Mouse (Mus musculus) heart, embryonic 16.5 days (tissue): Measurements from ENCODE around the gene Map3k5. TPM values are rescaled to one million over a fixed set of nuclear protein-coding genes. Genes with fewer than 3 reads are reported as not detected.

Experiments used
- ATAC-seq: fragments of 200-750 bp; cut with Nextera tagmentation; replicated peaks from 2 replicates; pipeline ENCODE4 v1.8.0; 2017; ENCODE audit warnings: moderate number of reproducible peaks; ENCODE audit not compliant: insufficient read depth, low FRiP score; ENCODE audit errors: extremely low read depth
- H3K27ac ChIP-seq: fragments of 300-500 bp; sonication (generic); 2 replicates; pipeline ENCODE4 v1.5.1; 2014; ENCODE audit warnings: mild to moderate bottlenecking, low read length, control low read depth, moderate library complexity
- H3K27me3 ChIP-seq: fragments of 300-500 bp; sonication (generic); 2 replicates; pipeline ENCODE4 v1.6.1; 2014; ENCODE audit warnings: low read length, mixed read lengths; ENCODE audit not compliant: control insufficient read depth, insufficient read depth
- H3K36me3 ChIP-seq: fragments of 300-500 bp; sonication (generic); 2 replicates; pipeline ENCODE4 v1.6.1; 2014; ENCODE audit not compliant: control insufficient read depth, insufficient read depth
- H3K4me1 ChIP-seq: fragments of 300-500 bp; sonication (generic); 2 replicates; pipeline ENCODE4 v1.6.1; 2014; ENCODE audit warnings: low read length, mixed read lengths; ENCODE audit not compliant: control insufficient read depth, insufficient read depth
- H3K4me2 ChIP-seq: fragments of 300-500 bp; sonication (generic); 2 replicates; pipeline ENCODE4 v1.6.1; 2014; ENCODE audit warnings: low read depth, mild to moderate bottlenecking, control low read depth, low read length
- H3K4me3 ChIP-seq: fragments of 300-500 bp; sonication (generic); 2 replicates; pipeline ENCODE4 v1.5.1; 2014; ENCODE audit warnings: mild to moderate bottlenecking, control low read depth, low read length
- H3K9ac ChIP-seq: fragments of 300-500 bp; sonication (generic); 2 replicates; pipeline ENCODE4 v1.6.1; 2014; ENCODE audit warnings: low read length, control low read depth
- H3K9me3 ChIP-seq: fragments of 300-500 bp; sonication (generic); replicated peaks from 2 replicates; pipeline ENCODE4 v1.6.1; 2016; ENCODE audit warnings: low read length; ENCODE audit not compliant: control insufficient read depth
- WGBS: fragments of 180-500 bp; shearing (Covaris S2); extraction: QIAGEN DNeasy Blood & Tissue Kit; methylation state at CpG from one replicate; pipeline ENCODE4 v1.1.7; 2014; 5-methylcytosine and 5-hydroxymethylcytosine counted together
- polyA plus RNA-seq: library from polyadenylated mRNA; unstranded; fragments of >200 nt; fragmentation: Nextera tagmentation; extraction: Ambion mirVana; gene quantifications from 2 replicates; pipeline ENCODE4 v1.2.1, GENCODE M21; 2015

Gene Map3k5
- polyA plus RNA-seq, 1 experiment from 2014 or later, result 2.8 TPM

DNA sequence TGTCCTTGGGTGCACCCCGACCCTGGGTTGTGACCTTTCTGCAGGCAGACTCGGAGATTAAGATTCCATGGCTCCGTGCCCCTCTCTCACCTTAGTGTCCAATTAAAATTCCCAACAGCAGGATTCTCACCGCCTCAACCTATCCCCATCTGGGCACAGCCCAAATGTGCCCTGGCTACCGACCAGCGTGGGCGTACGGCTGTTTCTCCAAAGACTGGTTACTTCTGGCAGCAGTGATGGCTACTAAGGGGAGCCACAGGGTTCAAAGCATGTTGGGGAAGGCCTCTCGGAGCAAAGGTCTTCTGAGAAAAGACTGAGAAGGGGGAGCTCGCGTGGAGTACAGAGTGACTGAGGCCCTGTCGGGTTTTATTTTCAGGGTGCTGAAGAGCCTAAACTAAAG, 190.3 kb downstream of the Map3k5 start:
- no peak for ATAC-seq
- no peaks in the 10 kb centered on the region for H3K27me3 ChIP-seq
- H3K27ac ChIP-seq, result no peak overlapping the region
- no peak overlapping the region for H3K4me3 ChIP-seq
- 84% methylated on average over 12 of the region's 12 CpGs for WGBS
- H3K4me2 ChIP-seq, result no peak overlapping the region
- H3K9ac ChIP-seq, result no peak overlapping the region
- H3K9me3 ChIP-seq, result no peaks in the 10 kb centered on the region
- H3K36me3 ChIP-seq, result peaks cover 7% of the 10 kb centered on the region
- no peaks in the 10 kb centered on the region for H3K4me1 ChIP-seq

DNA sequence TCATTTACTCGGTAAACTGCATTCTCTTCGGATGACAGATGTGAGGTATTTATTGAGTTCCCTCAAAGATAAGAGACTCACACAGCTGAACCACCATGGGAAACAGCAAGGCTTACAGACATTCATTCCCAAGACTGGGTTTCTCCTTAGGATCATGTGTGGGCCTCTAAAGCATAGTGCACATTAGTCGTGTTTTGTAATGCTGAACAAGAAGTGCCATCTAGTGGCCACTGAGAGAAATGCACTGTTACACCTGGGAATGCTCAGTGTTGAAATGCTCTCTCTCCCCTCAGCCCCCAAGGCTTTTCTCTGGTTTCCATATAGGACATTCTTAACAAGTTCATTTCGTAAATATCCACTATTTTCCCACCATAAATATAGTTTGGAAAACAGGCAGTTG, 191.0 kb downstream of the Map3k5 start:
- H3K4me3 ChIP-seq, result no peak overlapping the region
- H3K9me3 ChIP-seq, result no peaks in the 10 kb centered on the region
- H3K27me3 ChIP-seq, result no peaks in the 10 kb centered on the region
- H3K9ac ChIP-seq, result no peak overlapping the region
- H3K27ac ChIP-seq, result no peak overlapping the region
- WGBS, result 47% methylated on average over 4 of the region's 4 CpGs
- H3K4me2 ChIP-seq, result no peak overlapping the region
- peaks cover 5% of the 10 kb centered on the region; the same call in 1 of the 2 replicates for H3K36me3 ChIP-seq
- no peak for ATAC-seq
- H3K4me1 ChIP-seq, result no peaks in the 10 kb centered on the region

DNA sequence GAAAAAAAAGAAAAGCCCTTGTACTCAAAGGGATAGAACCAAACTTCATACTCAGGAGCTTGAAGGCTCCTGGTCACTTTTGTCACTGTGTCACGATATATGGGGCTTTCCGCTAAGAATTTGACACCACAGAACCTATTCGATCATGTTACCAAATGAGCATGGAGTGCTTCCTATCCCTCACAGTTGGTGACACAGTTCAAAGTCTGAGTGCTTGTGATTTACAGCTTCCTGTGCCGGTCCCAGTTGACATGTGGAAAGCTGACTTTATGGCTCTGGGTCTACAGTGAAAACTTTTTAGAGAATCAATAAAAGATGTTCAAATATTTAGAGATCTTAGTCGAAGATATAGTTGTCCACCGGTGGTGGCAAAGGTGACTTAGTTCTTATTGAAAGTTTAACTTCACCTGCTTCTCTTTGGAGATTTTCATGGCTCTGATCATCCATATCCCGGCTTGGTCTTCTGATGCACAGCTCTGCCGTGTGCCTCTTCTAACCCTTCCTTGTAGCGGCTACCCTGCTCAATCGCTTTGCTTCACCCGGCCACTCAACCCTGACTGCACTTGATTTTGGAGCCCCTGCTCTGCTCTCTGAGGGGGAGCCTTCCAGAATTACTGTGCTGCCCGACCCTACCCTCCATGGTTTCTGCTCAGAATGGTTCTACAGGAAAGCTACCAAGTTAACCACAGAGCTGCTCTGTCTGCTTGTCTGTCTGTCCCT, 198.8 kb downstream of the Map3k5 start:
- Histone ChIP-seq H3K4me1 (peaks cover 15% of the 10 kb centered on the region), H3K9me3 (no peaks in the 10 kb centered on the region), H3K4me3 (no peak overlapping the region), H3K36me3 (peaks cover 4% of the 10 kb centered on the region), H3K4me2 (no peak overlapping the region), H3K9ac (no peak overlapping the region), H3K27me3 (no peaks in the 10 kb centered on the region), H3K27ac (no peak overlapping the region)
- 79% methylated on average over 12 of the region's 12 CpGs for WGBS
- ATAC-seq, result no peak

DNA sequence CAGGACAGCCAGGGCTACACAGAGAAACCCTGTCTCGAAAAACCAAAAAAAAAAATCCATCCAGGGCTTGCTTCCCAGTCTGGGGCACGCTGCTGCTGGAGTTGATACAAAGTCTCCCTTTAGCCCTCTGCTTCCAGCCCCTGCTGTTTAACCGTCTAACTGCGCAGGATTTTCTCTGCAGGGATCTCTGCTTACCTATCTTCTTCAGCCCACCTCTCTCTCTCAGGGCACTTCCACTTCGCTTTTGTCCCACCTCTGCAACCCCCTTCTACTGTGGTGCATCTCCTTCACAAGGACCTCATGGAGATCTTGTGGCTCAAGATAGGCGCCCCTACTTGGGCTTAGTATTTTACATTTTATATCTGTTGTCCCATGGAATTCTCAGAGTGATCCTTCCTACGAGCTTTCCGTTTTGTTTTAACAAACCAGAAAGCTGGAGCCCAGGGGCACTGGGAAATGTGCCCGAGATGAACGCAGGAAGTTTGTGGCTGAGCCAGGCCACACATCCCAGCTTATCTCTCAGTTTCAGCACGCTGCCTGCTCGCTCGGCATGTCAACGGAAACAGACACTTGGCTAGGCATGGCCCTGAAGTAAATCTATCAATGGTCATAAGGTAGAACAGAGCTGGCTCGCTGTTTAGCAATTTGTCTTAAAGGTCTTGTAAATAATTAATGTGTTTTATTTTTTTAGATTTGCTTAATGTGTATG, 201.2 kb downstream of the Map3k5 start:
- Histone ChIP-seq H3K4me3 (no peak overlapping the region), H3K36me3 (peaks cover 13% of the 10 kb centered on the region), H3K9me3 (no peaks in the 10 kb centered on the region), H3K27me3 (no peaks in the 10 kb centered on the region), H3K4me2 (peak overlapping the region; percentile 28), H3K9ac (no peak overlapping the region), H3K4me1 (peaks cover 15% of the 10 kb centered on the region), H3K27ac (peak overlapping the region; percentile 64)
- ATAC-seq, result peak; percentile 86
- WGBS, result 29% methylated on average over 15 of the region's 15 CpGs

DNA sequence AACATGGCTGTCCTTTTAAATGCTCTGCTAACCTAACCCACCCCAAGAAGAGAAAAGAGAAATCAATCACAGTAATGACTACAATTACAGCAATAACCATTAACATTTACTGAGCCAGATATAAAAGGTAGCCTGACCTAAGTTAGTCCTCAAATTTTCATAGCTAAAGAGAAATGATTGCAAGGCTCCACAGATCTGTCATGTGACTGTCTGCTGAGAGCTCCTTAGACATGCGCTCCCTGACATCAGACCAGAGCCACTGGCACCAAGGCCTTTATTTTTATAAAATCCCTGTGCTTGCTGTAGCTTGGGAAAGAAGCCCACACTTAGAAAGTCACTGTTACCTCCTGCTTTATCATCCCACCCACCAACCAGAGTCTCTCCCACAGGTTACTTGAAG, 202.2 kb downstream of the Map3k5 start:
- Histone ChIP-seq H3K9ac (no peak overlapping the region), H3K4me1 (peaks cover 15% of the 10 kb centered on the region), H3K27ac (no peak overlapping the region), H3K27me3 (no peaks in the 10 kb centered on the region), H3K9me3 (no peaks in the 10 kb centered on the region), H3K36me3 (peaks cover 14% of the 10 kb centered on the region), H3K4me3 (no peak overlapping the region), H3K4me2 (no peak overlapping the region)
- WGBS, result 91% methylated on average over 1 of the region's 1 CpGs
- ATAC-seq, result no peak

DNA sequence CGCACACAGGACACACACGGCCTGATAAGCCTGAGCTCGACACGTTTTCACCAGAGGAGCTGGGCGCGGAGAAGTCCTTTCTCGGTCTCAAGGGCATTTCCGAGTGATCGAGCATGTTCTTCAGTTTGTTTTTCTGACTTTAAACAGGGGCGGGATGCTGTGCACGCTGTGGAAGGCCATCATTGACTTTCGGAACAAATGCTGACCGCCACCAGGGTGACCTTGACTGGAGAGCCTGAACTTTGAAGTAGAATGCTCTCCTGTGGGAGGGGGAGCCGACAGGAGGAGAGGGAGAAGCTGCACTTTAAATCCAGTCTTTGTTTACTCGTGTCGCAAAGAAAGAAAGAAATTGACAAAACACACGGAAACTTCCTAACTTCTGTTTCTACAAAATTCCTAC, 207.1 kb downstream of the Map3k5 start:
- peaks cover under 1% of the 10 kb centered on the region; the same call in 1 of the 2 replicates for H3K4me1 ChIP-seq
- no peak for ATAC-seq
- H3K4me3 ChIP-seq, result no peak overlapping the region
- H3K27ac ChIP-seq, result no peak overlapping the region
- no peaks in the 10 kb centered on the region for H3K27me3 ChIP-seq
- H3K9ac ChIP-seq, result no peak overlapping the region
- H3K9me3 ChIP-seq, result no peaks in the 10 kb centered on the region
- peaks cover 11% of the 10 kb centered on the region; the same call in 1 of the 2 replicates for H3K36me3 ChIP-seq
- 53% methylated on average over 17 of the region's 17 CpGs for WGBS
- no peak overlapping the region for H3K4me2 ChIP-seq

DNA sequence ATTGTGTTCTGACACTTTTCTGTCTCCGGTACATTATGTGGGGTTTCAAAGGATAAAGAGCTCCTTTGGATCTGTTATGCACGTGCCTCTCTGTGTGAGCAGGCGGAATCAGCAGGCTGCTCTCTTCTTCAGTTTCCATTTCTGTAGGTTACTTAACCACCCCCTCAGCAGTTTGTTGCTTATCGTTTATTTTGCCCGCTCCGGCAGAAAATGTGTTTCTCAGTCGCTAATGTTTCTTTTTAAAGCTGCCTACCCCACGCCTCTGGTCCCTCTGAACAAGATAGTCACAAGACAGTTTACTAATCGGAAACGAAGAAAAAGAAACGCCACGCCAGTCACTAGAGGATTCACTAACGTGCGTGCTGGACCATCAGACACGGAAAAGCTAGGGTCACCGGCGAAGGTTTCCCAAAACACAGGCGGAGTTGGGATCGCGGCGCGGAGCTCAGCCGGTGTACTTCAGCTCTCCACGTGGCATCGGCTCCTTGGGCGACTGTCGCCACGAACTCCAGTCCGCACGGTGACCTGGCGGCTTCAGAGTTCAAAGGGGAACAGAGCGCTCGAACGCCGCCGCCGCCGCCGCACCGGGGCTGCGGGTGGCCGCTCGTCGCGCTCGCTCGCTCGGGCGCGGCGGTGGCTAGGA, 214.0 kb downstream of the Map3k5 start, which contains the start of gene Map7:
TSS of gene Map7 (plus strand) at position 342 of the 643 bp plus-strand sequence.
- Histone ChIP-seq H3K9ac (peak within 1 kb of the TSS; percentile 86), H3K9me3 (no peaks in the 10 kb centered on the region), H3K36me3 (no peaks in the 10 kb centered on the region), H3K4me1 (peaks cover 7% of the 10 kb centered on the region; the same call in 1 of the 2 replicates), H3K4me2 (peak within 1 kb of the TSS; percentile 87), H3K4me3 (peak within 1 kb of the TSS; percentile 82), H3K27ac (peak within 1 kb of the TSS; percentile 62; the same call in 1 of the 2 replicates), H3K27me3 (peaks cover 14% of the 10 kb centered on the region)
- 5% methylated on average over 51 of the region's 51 CpGs for WGBS
- no peak for ATAC-seq

DNA sequence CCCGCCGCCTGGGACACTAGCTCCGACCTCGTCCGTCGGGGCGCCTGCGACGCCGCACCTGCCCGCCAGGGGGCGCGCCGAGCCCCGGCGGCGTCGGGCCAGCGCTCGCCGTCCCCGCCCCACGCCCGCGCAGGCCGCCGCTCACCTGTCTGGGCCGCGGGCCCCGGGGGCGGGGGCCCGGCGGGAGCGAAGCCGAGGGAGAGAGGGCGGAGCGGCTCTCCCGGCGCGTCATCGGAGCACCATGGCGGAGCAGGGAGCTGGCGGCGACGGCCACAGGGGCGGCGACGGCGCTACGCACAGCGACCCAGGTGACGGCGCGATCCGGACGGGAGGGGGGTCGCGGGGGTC, 214.5 kb downstream of the Map3k5 start:
- under 1% methylated on average over 50 of the region's 58 CpGs for WGBS
- peak; percentile 81 for ATAC-seq
- Histone ChIP-seq H3K4me1 (peaks cover 7% of the 10 kb centered on the region; the same call in 1 of the 2 replicates), H3K9me3 (no peaks in the 10 kb centered on the region), H3K9ac (peak overlapping the region; percentile 86), H3K4me2 (peak overlapping the region; percentile 87), H3K36me3 (no peaks in the 10 kb centered on the region), H3K4me3 (peak overlapping the region; percentile 82), H3K27me3 (peaks cover 14% of the 10 kb centered on the region), H3K27ac (no peak overlapping the region)
